Mouse (Mus musculus) T-cell, adult 2 months (primary cell): ENCODE results near the gene Cpt1c.

ENCODE experiments used
- DNase-seq: peaks from one replicate; pipeline ENCODE4 v3.0.0; 2022; ENCODE audit warnings: low spot score

Gene Cpt1c

GRCm38 (mm10) chr7:44962831-44963230, 11.8 kb downstream of the Cpt1c start:
- no peak for DNase-seq

- no peak for DNase-seq
Measured at GRCm38 (mm10) chr7:44962337-44962736, 12.3 kb downstream of the Cpt1c start.

GRCm38 (mm10) chr7:44960512-44960910, 14.1 kb downstream of the Cpt1c start:
- no peak for DNase-seq

GRCm38 (mm10) chr7:44959874-44960511, 14.7 kb downstream of the Cpt1c start:
- no peak for DNase-seq

GRCm38 (mm10) chr7:44959281-44959680, 15.4 kb downstream of the Cpt1c start:
- DNase-seq, result no peak

GRCm38 (mm10) chr7:44958208-44958607, 16.4 kb downstream of the Cpt1c start:
- no peak for DNase-seq

GRCm38 (mm10) chr7:44957183-44957835, 17.3 kb downstream of the Cpt1c start:
- DNase-seq, result no peak

GRCm38 (mm10) chr7:44956266-44956665, 18.4 kb downstream of the Cpt1c start:
- DNase-seq, result no peak

- DNase-seq, result peak; percentile 39
Measured at GRCm38 (mm10) chr7:44955628-44956027, 19.0 kb downstream of the Cpt1c start.

GRCm38 (mm10) chr7:44954091-44954885, 20.4 kb downstream of the Cpt1c start:
- DNase-seq, result no peak

GRCm38 (mm10) chr7:44953561-44953960, 21.1 kb downstream of the Cpt1c start:
- no peak for DNase-seq

GRCm38 (mm10) chr7:44952611-44953306, 21.9 kb downstream of the Cpt1c start:
- peak; percentile 22 for DNase-seq

- no peak for DNase-seq
Measured at GRCm38 (mm10) chr7:44951960-44952359, 22.7 kb downstream of the Cpt1c start.

GRCm38 (mm10) chr7:44949922-44950321, 24.7 kb downstream of the Cpt1c start:
- DNase-seq, result no peak

- DNase-seq, result no peak
Measured at GRCm38 (mm10) chr7:44942904-44943303, 31.7 kb downstream of the Cpt1c start, which contains the start of gene Tsks. Tsks (plus strand) TSS chr7:44943204.

GRCm38 (mm10) chr7:44938680-44939079, 36.0 kb downstream of the Cpt1c start:
- DNase-seq, result no peak

- DNase-seq, result peak; percentile 100
Measured at GRCm38 (mm10) chr7:44929204-44930151, 45.2 kb downstream of the Cpt1c start, which contains the start of gene Ap2a1. Ap2a1 (minus strand) TSS chr7:44929496.

GRCm38 (mm10) chr7:44928570-44928969, 46.1 kb downstream of the Cpt1c start:
- no peak for DNase-seq

- peak; percentile 36 for DNase-seq
Measured at GRCm38 (mm10) chr7:44925468-44925867, 49.2 kb downstream of the Cpt1c start.

GRCm38 (mm10) chr7:44922530-44922929, 52.1 kb downstream of the Cpt1c start:
- no peak for DNase-seq

- DNase-seq, result no peak
Measured at GRCm38 (mm10) chr7:44919127-44919526, 55.5 kb downstream of the Cpt1c start.
